Mouse (Mus musculus) heart, embryonic 16.5 days (tissue): ENCODE measurements at regions not wholly inside any gene's neighbourhood (a gene's known extent, or its start where the extent isn't known, plus 50 kb on each side); places are given as distances from the start of the nearest gene placed in this dataset.

Source experiments
- ATAC-seq: fragments of 200-750 bp; cut with Nextera tagmentation; replicated peaks from 2 replicates; pipeline ENCODE4 v1.8.0; 2017; ENCODE audit warnings: moderate number of reproducible peaks; ENCODE audit not compliant: insufficient read depth, low FRiP score; ENCODE audit errors: extremely low read depth
- H3K27ac ChIP-seq: fragments of 300-500 bp; sonication (generic); 2 replicates; pipeline ENCODE4 v1.5.1; 2014; ENCODE audit warnings: mild to moderate bottlenecking, low read length, control low read depth, moderate library complexity
- H3K27me3 ChIP-seq: fragments of 300-500 bp; sonication (generic); 2 replicates; pipeline ENCODE4 v1.6.1; 2014; ENCODE audit warnings: low read length, mixed read lengths; ENCODE audit not compliant: control insufficient read depth, insufficient read depth
- H3K36me3 ChIP-seq: fragments of 300-500 bp; sonication (generic); 2 replicates; pipeline ENCODE4 v1.6.1; 2014; ENCODE audit not compliant: control insufficient read depth, insufficient read depth
- H3K4me1 ChIP-seq: fragments of 300-500 bp; sonication (generic); 2 replicates; pipeline ENCODE4 v1.6.1; 2014; ENCODE audit warnings: low read length, mixed read lengths; ENCODE audit not compliant: control insufficient read depth, insufficient read depth
- H3K4me2 ChIP-seq: fragments of 300-500 bp; sonication (generic); 2 replicates; pipeline ENCODE4 v1.6.1; 2014; ENCODE audit warnings: low read depth, mild to moderate bottlenecking, control low read depth, low read length
- H3K4me3 ChIP-seq: fragments of 300-500 bp; sonication (generic); 2 replicates; pipeline ENCODE4 v1.5.1; 2014; ENCODE audit warnings: mild to moderate bottlenecking, control low read depth, low read length
- H3K9ac ChIP-seq: fragments of 300-500 bp; sonication (generic); 2 replicates; pipeline ENCODE4 v1.6.1; 2014; ENCODE audit warnings: low read length, control low read depth
- H3K9me3 ChIP-seq: fragments of 300-500 bp; sonication (generic); replicated peaks from 2 replicates; pipeline ENCODE4 v1.6.1; 2016; ENCODE audit warnings: low read length; ENCODE audit not compliant: control insufficient read depth
- WGBS: fragments of 180-500 bp; shearing (Covaris S2); extraction: QIAGEN DNeasy Blood & Tissue Kit; methylation state at CpG from one replicate; pipeline ENCODE4 v1.1.7; 2014; 5-methylcytosine and 5-hydroxymethylcytosine counted together

GRCm38 (mm10) chr2:115293020-115293419 lies 288.5 kb upstream of the BC052040 start:
- Histone ChIP-seq H3K9me3 (no peaks in the 10 kb centered on the region), H3K27me3 (no peaks in the 10 kb centered on the region), H3K36me3 (no peaks in the 10 kb centered on the region), H3K9ac (no peak overlapping the region), H3K27ac (no peak overlapping the region), H3K4me3 (no peak overlapping the region), H3K4me2 (no peak overlapping the region), H3K4me1 (no peaks in the 10 kb centered on the region)
- no peak for ATAC-seq
- 75% methylated on average over 2 of the region's 2 CpGs for WGBS

- Histone ChIP-seq H3K27me3 (no peaks in the 10 kb centered on the region), H3K4me1 (no peaks in the 10 kb centered on the region), H3K4me2 (no peak overlapping the region), H3K36me3 (no peaks in the 10 kb centered on the region), H3K4me3 (no peak overlapping the region), H3K9me3 (no peaks in the 10 kb centered on the region), H3K9ac (no peak overlapping the region), H3K27ac (no peak overlapping the region)
- 76% methylated on average over 6 of the region's 6 CpGs for WGBS
- no peak for ATAC-seq
Measured at GRCm38 (mm10) chr2:115297463-115297862, 284.1 kb upstream of the BC052040 start.

GRCm38 (mm10) chr2:115307248-115307647 lies 274.3 kb upstream of the BC052040 start:
- no peak overlapping the region for H3K4me2 ChIP-seq
- no peaks in the 10 kb centered on the region for H3K27me3 ChIP-seq
- no peak overlapping the region for H3K9ac ChIP-seq
- H3K27ac ChIP-seq = no peak overlapping the region
- 0 out of 2 replicates have a peak, but pooled peaks cover 2% of the 10 kb centered on the region for H3K4me1 ChIP-seq
- H3K4me3 ChIP-seq = no peak overlapping the region
- ATAC-seq = no peak
- no peaks in the 10 kb centered on the region for H3K36me3 ChIP-seq
- H3K9me3 ChIP-seq = no peaks in the 10 kb centered on the region
- WGBS = 65% methylated on average over 4 of the region's 4 CpGs

GRCm38 (mm10) chr2:115309856-115310631 lies 271.5 kb upstream of the BC052040 start:
- ATAC-seq = peak; percentile 58
- WGBS = 53% methylated on average over 4 of the region's 4 CpGs

GRCm38 (mm10) chr2:115318551-115318950 lies 263.0 kb upstream of the BC052040 start:
- Histone ChIP-seq H3K4me3 (no peak overlapping the region), H3K4me2 (no peak overlapping the region), H3K9me3 (no peaks in the 10 kb centered on the region), H3K9ac (no peak overlapping the region), H3K36me3 (no peaks in the 10 kb centered on the region), H3K27ac (no peak overlapping the region), H3K27me3 (no peaks in the 10 kb centered on the region), H3K4me1 (no peaks in the 10 kb centered on the region)
- ATAC-seq = no peak
- WGBS = 61% methylated on average over 3 of the region's 3 CpGs

More at GRCm38 (mm10) chr2:115309856-115310631, 271.5 kb upstream of the BC052040 start:
- no peaks in the 10 kb centered on the region for H3K36me3 ChIP-seq
- no peaks in the 10 kb centered on the region for H3K9me3 ChIP-seq
- no peak overlapping the region for H3K9ac ChIP-seq
- no peaks in the 10 kb centered on the region for H3K27me3 ChIP-seq
- no peak overlapping the region for H3K27ac ChIP-seq
- H3K4me2 ChIP-seq = no peak overlapping the region
- no peak overlapping the region for H3K4me3 ChIP-seq
- 0 out of 2 replicates have a peak, but pooled peaks cover 2% of the 10 kb centered on the region for H3K4me1 ChIP-seq

DNA sequence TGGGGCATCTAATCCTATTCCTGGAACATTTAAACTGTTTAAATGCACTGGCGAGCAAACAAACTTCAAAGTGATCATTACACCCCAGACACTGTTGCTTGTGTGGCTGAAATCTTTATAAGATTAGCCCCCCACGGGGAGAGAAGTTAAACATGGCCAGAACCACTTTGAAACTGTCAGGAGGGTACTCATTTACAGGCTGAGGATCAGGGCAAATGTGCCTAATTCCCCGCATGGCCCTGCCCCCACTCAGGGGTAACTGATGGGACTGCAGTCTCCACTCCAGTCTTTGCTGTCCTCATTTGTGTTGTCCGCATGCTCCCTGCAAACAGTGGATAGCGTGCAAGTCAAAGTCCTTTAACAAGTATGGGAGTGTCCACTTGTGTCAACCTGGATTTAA lies 258.9 kb upstream of the BC052040 start:
- Histone ChIP-seq H3K27me3 (no peaks in the 10 kb centered on the region), H3K4me2 (no peak overlapping the region), H3K9ac (no peak overlapping the region), H3K4me3 (no peak overlapping the region), H3K4me1 (no peaks in the 10 kb centered on the region), H3K36me3 (no peaks in the 10 kb centered on the region), H3K9me3 (no peaks in the 10 kb centered on the region), H3K27ac (no peak overlapping the region)
- no peak for ATAC-seq
- WGBS = 65% methylated on average over 5 of the region's 5 CpGs

DNA sequence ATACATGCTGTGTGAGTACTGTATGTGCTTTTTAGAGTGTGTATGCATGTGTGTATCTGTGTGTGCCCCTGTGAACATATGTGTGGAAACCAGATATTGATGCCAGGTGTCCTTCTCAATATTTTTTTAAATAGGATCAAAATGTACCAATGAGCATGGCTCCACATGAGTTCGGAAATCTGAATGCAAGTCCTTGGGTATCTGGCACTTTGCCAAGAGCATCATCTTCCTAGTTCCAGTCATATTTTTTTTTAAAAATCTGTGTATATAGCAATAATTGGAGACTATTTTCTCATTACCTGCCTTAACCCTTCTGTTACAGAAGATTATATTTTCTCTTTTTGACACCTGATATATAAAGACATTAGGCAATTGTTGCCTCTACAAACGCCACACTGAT lies 255.0 kb upstream of the BC052040 start:
- 88% methylated on average over 2 of the region's 2 CpGs for WGBS
- H3K4me3 ChIP-seq = no peak overlapping the region
- H3K4me2 ChIP-seq = no peak overlapping the region
- H3K9me3 ChIP-seq = no peaks in the 10 kb centered on the region
- H3K36me3 ChIP-seq = no peaks in the 10 kb centered on the region
- no peak overlapping the region for H3K9ac ChIP-seq
- H3K27me3 ChIP-seq = no peaks in the 10 kb centered on the region
- H3K27ac ChIP-seq = no peak overlapping the region
- no peaks in the 10 kb centered on the region for H3K4me1 ChIP-seq
- ATAC-seq = no peak

DNA sequence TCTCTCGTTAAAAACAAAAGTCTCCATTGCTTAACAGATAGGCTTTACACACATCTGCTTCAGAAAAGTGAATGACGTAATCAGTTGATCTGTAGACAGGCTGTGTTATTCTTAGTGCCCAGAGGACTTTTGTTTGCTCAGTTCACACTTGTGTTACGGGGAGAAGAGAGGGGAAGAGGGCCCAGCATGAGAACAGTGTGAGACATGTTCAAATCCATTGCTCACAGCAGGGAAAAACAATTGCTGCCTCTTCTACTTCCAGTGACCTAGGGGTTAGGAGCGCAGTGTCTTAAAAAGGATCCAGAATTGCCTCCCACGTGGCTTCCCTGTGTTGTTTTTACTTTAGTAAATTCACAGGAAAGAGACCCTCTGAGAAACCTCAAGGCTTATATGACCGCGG lies 243.3 kb upstream of the BC052040 start:
- Histone ChIP-seq H3K9ac (no peak overlapping the region), H3K27ac (no peak overlapping the region), H3K9me3 (no peaks in the 10 kb centered on the region), H3K4me2 (no peak overlapping the region), H3K4me1 (no peaks in the 10 kb centered on the region), H3K27me3 (no peaks in the 10 kb centered on the region), H3K36me3 (no peaks in the 10 kb centered on the region), H3K4me3 (no peak overlapping the region)
- 48% methylated on average over 7 of the region's 7 CpGs for WGBS
- no peak for ATAC-seq

DNA sequence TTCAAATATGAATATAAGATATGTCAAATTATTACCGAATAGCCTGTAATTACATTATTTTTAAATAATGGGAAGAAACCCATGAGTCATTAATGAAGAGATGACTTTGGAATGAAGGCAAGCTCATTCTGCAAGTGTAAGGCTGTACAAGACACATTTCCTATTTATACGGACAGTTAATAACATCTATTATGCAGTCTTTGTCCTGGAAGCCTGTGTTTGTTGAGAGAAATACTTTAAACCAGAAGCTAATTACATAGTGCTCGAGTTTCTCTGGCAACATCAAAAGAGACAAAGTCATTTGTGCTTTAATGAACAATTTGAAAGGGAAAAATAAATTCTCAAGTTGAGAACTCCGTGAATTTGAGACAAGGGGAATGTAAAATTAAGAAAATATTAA lies 242.5 kb upstream of the BC052040 start:
- ATAC-seq = no peak
- Histone ChIP-seq H3K9me3 (no peaks in the 10 kb centered on the region), H3K9ac (no peak overlapping the region), H3K4me3 (no peak overlapping the region), H3K36me3 (no peaks in the 10 kb centered on the region), H3K4me1 (no peaks in the 10 kb centered on the region), H3K4me2 (no peak overlapping the region), H3K27ac (no peak overlapping the region), H3K27me3 (no peaks in the 10 kb centered on the region)
- WGBS = 82% methylated on average over 4 of the region's 4 CpGs
